Mouse (Mus musculus) C2C12 (cell line): Measurements from ENCODE around the gene Mxd1. TPM values are rescaled to one million over a fixed set of nuclear protein-coding genes. Genes with fewer than 3 reads are reported as not detected.

ENCODE experiments used
- H3K27me3 ChIP-seq: one replicate; pipeline ENCODE4 v1.6.1; 2011; ENCODE audit not compliant: control insufficient read depth, insufficient read depth, insufficient read length
- H3K36me3 ChIP-seq: one replicate; pipeline ENCODE4 v1.6.1; 2011; ENCODE audit not compliant: control insufficient read depth, insufficient read depth
- H3K4me3 ChIP-seq: one replicate; pipeline ENCODE4 v1.5.1; 2011; ENCODE audit warnings: mild to moderate bottlenecking, control low read depth; ENCODE audit not compliant: poor library complexity, insufficient read depth, severe bottlenecking
- H3K79me2 ChIP-seq: one replicate; pipeline ENCODE4 v1.6.1; 2011; ENCODE audit not compliant: control insufficient read depth, insufficient read depth
- H3K79me3 ChIP-seq: one replicate; pipeline ENCODE4 v1.6.1; 2011; ENCODE audit warnings: low read depth, control low read depth
- H3ac ChIP-seq: one replicate; pipeline ENCODE3; 2011; ENCODE audit warnings: low read depth; ENCODE audit not compliant: control insufficient read depth, insufficient read length
- CEBPB ChIP-seq: IDR thresholded peaks from one replicate; pipeline ENCODE4 v1.6.1; 2011; ENCODE audit warnings: low read depth, mild to moderate bottlenecking, control low read depth, moderate library complexity
- CTCF ChIP-seq: IDR thresholded peaks from one replicate; pipeline ENCODE4 v1.5.1; 2011; ENCODE audit not compliant: control insufficient read depth, insufficient read depth, insufficient read length
- FOSL1 ChIP-seq: IDR thresholded peaks from one replicate; pipeline ENCODE4 v1.8.0; 2011; ENCODE audit warnings: mild to moderate bottlenecking, low read length; ENCODE audit not compliant: poor library complexity, insufficient read depth, severe bottlenecking
- MAX ChIP-seq: IDR thresholded peaks from one replicate; pipeline ENCODE4 v1.6.1; 2011; ENCODE audit warnings: mild to moderate bottlenecking, control low read depth
- MYOD1 ChIP-seq: IDR thresholded peaks from one replicate; pipeline ENCODE4 v1.6.1; 2011; ENCODE audit warnings: low read depth; ENCODE audit not compliant: control insufficient read depth, insufficient read length
- MYOG ChIP-seq: IDR thresholded peaks from one replicate; pipeline ENCODE4 v1.6.1; 2011; ENCODE audit not compliant: control insufficient read depth, insufficient read length; ENCODE audit errors: extremely low read depth
- USF1 ChIP-seq: IDR thresholded peaks from one replicate; pipeline ENCODE4 v1.6.1; 2011; ENCODE audit warnings: low read depth, mild to moderate bottlenecking, control low read depth, moderate library complexity
- polyA plus RNA-seq: library from polyadenylated mRNA; unstranded; fragments of >200 nt; fragmentation: generic; extraction: Trizol; gene quantifications from one replicate; pipeline ENCODE4 v1.2.1, GENCODE M21; 2012; ENCODE audit warnings: missing spikeins

The Mxd1 gene
- polyA plus RNA-seq, 1 experiment: 1.1 TPM

- no peak for TF ChIP-seq CEBPB
- TF ChIP-seq MYOD1: no peak
- TF ChIP-seq CTCF: no peak
- no peak for TF ChIP-seq FOSL1
- TF ChIP-seq MYOG: no peak
- TF ChIP-seq MAX: no peak
- TF ChIP-seq USF1: no peak
- Histone ChIP-seq H3K27me3 (no peaks in the 10 kb centered on the region), H3K36me3 (no peaks in the 10 kb centered on the region), H3ac (no peak overlapping the region), H3K4me3 (no peak overlapping the region), H3K79me3 (no peaks in the 10 kb centered on the region), H3K79me2 (no peaks in the 10 kb centered on the region)
These were observed 10.5 kb downstream of the Mxd1 start for GRCm38 (mm10) chr6:86658501-86658900.

- Histone ChIP-seq H3K27me3 (no peaks in the 10 kb centered on the region), H3K79me3 (no peaks in the 10 kb centered on the region), H3K4me3 (no peak overlapping the region), H3ac (no peak overlapping the region), H3K36me3 (no peaks in the 10 kb centered on the region), H3K79me2 (no peaks in the 10 kb centered on the region)
- TF ChIP-seq FOSL1 (no peak), MYOG (no peak), CTCF (no peak), CEBPB (no peak), USF1 (no peak), MYOD1 (no peak), MAX (no peak)
These were observed 14.6 kb downstream of the Mxd1 start for GRCm38 (mm10) chr6:86654270-86654916.

GRCm38 (mm10) chr6:86653026-86653425 lies 15.9 kb downstream of the Mxd1 start:
- no peaks in the 10 kb centered on the region for H3K79me2 ChIP-seq
- H3K27me3 ChIP-seq: no peaks in the 10 kb centered on the region
- H3K4me3 ChIP-seq: no peak overlapping the region
- TF ChIP-seq FOSL1 (no peak), MYOG (no peak), CEBPB (no peak), CTCF (no peak), USF1 (no peak), MAX (no peak), MYOD1 (no peak)
- H3K79me3 ChIP-seq: no peaks in the 10 kb centered on the region
- no peaks in the 10 kb centered on the region for H3K36me3 ChIP-seq
- no peak overlapping the region for H3ac ChIP-seq

- Histone ChIP-seq H3K36me3 (no peaks in the 10 kb centered on the region), H3ac (no peak overlapping the region), H3K79me2 (no peaks in the 10 kb centered on the region), H3K4me3 (no peak overlapping the region), H3K27me3 (no peaks in the 10 kb centered on the region), H3K79me3 (no peaks in the 10 kb centered on the region)
- TF ChIP-seq CEBPB (no peak), USF1 (no peak), CTCF (no peak), MYOG (no peak), MYOD1 (no peak), FOSL1 (no peak), MAX (no peak)
These were observed 22.8 kb downstream of the Mxd1 start for GRCm38 (mm10) chr6:86646143-86646542.

GRCm38 (mm10) chr6:86645551-86645950 lies 23.4 kb downstream of the Mxd1 start:
- Histone ChIP-seq H3ac (no peak overlapping the region), H3K79me2 (no peaks in the 10 kb centered on the region), H3K27me3 (no peaks in the 10 kb centered on the region), H3K79me3 (no peaks in the 10 kb centered on the region), H3K36me3 (no peaks in the 10 kb centered on the region), H3K4me3 (no peak overlapping the region)
- TF ChIP-seq USF1 (no peak), MYOG (no peak), MAX (no peak), MYOD1 (no peak), CTCF (no peak), CEBPB (no peak), FOSL1 (no peak)
